Mouse (Mus musculus) testis, adult 2 months (tissue): Measurements from ENCODE around the gene Thnsl2. TPM values are rescaled to one million over a fixed set of nuclear protein-coding genes. Genes with fewer than 3 reads are reported as not detected.

Experiments used
- H3K27ac ChIP-seq: fragments of 200-500 bp; 2 replicates; pipeline ENCODE4 v1.5.1; 2012; ENCODE audit warnings: low read depth, low read length; ENCODE audit not compliant: control insufficient read depth, insufficient read depth
- H3K27me3 ChIP-seq: fragments of 200-500 bp; 2 replicates; pipeline ENCODE4 v1.6.1; 2012; ENCODE audit warnings: mild to moderate bottlenecking, low read length, moderate library complexity; ENCODE audit not compliant: control insufficient read depth, insufficient read depth
- H3K36me3 ChIP-seq: fragments of 200-500 bp; 2 replicates; pipeline ENCODE4 v1.6.1; 2012; ENCODE audit warnings: mild to moderate bottlenecking, low read length; ENCODE audit not compliant: control insufficient read depth, insufficient read depth
- H3K4me1 ChIP-seq: fragments of 200-500 bp; 2 replicates; pipeline ENCODE4 v1.6.1; 2012; ENCODE audit warnings: low read length; ENCODE audit not compliant: control insufficient read depth, insufficient read depth
- H3K4me3 ChIP-seq: fragments of 200-500 bp; 2 replicates; pipeline ENCODE4 v1.5.1; 2012; ENCODE audit warnings: low read depth, mild to moderate bottlenecking, low read length, moderate library complexity, mixed read lengths; ENCODE audit not compliant: control insufficient read depth
- CTCF ChIP-seq: fragments of 200-500 bp; IDR thresholded peaks from 2 replicates; pipeline ENCODE4 v1.5.1; 2012; ENCODE audit warnings: low read depth, mild to moderate bottlenecking, inconsistent platforms, low read length, moderate library complexity; ENCODE audit not compliant: control insufficient read depth, insufficient read depth, insufficient replicate concordance
- POLR2A ChIP-seq: fragments of 200-500 bp; IDR thresholded peaks from 2 replicates; pipeline ENCODE4 v1.6.1; 2012; ENCODE audit warnings: low read depth, mild to moderate bottlenecking, inconsistent platforms, low read length, moderate library complexity; ENCODE audit not compliant: control insufficient read depth
- polyA plus RNA-seq: library from polyadenylated mRNA; depleted of rRNA; stranded (reverse); fragments of >200 nt; gene quantifications from 2 replicates; pipeline ENCODE4 v1.2.3, GENCODE M21; 2012; rRNA removed

Gene Thnsl2
- 3.2 and 4.0 TPM in 2 replicates for polyA plus RNA-seq

DNA sequence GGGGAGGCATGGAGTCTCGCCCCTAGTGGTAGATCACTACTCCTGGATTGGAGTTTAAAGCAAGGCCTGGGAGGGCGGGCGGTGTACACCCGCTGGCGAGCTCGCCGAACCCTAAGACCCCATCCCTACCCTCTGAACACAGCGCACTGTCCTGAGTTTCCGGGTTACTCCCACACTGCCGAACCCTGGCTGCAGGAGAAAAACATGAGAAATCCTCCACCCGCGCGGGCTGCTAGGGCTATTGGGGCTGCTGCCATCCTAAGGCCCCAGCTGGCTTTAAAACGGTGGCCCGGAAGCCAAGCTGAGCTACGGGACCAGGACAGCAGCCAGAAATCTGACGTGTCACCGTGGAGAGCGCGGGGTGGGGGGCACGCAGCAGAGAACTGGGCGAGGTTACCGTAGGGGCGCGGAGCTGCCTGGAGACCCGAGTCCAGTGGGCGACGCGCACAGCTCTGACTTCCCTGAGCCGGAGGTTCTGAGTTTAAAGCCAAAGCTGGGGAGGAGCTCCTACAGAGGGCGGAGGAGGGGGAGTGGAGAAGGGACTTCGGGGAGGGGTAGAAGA lies at the start of gene Thnsl2:
Gene Thnsl2 (minus strand): TSS at position 546 of the 562 bp plus-strand sequence.
- Histone ChIP-seq H3K36me3 (no peaks in the 10 kb centered on the region), H3K4me1 (peaks cover 13% of the 10 kb centered on the region), H3K27ac (peak within 1 kb of the TSS; percentile 86), H3K4me3 (peak within 1 kb of the TSS; percentile 94), H3K27me3 (no peaks in the 10 kb centered on the region)
- no peak; the same call in 1 of the 2 replicates for TF ChIP-seq POLR2A
- no peak for TF ChIP-seq CTCF

DNA sequence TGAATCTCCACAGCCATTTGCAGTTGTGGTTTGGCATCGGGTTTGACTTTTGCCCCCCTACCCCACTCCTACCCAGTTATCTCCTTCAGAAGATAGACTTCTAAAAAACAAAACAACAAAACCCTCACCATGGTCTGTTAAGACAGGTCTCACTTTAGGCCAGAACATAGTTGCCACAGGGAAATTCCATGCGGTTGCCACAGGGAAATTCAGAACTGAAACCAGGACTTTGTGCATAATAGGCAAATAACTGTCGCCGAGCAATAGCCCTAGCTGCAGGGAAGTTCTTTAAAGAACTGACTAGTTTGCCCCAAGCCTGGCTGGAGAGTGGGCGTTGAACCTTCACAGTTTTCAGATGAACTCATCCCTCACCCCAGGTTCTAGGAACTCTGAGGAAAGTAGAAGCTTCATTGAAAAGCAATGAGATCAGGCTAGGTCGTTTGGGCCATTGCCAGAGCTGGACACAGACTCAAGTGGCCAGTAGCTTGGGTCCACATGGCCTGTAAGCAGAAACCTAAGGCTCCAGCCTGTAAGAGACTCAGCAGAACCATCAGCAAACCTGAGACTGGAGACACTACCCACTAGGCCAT lies 49.0 kb upstream of the Thnsl2 start:
- TF ChIP-seq POLR2A (no peak), CTCF (no peak)
- Histone ChIP-seq H3K27ac (no peak overlapping the region), H3K27me3 (no peaks in the 10 kb centered on the region), H3K36me3 (no peaks in the 10 kb centered on the region), H3K4me1 (no peaks in the 10 kb centered on the region), H3K4me3 (no peak overlapping the region)

DNA sequence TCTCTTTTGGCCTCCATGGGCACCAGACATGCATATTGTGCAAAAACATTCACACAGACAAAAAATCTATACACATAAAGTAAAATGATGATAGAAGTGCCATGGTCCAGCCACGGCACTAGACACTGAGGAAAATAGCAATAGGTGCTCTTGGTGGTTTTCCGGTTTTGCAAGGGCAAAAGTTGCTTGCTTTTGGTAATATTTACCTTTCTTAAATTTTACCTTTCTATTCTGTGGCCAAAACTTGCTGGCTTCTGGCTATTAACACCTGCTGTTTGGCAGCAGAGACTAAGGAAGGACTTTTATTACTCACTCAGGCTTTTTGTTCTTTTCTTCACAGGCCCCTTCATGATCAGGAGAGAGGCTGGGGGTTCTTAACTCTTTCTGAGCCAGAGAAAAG lies 46.3 kb upstream of the Thnsl2 start:
- TF ChIP-seq POLR2A, result no peak
- no peak for TF ChIP-seq CTCF
- no peak overlapping the region for H3K27ac ChIP-seq
- H3K4me3 ChIP-seq, result no peak overlapping the region
- no peaks in the 10 kb centered on the region for H3K4me1 ChIP-seq
- no peaks in the 10 kb centered on the region for H3K27me3 ChIP-seq
- no peaks in the 10 kb centered on the region for H3K36me3 ChIP-seq

DNA sequence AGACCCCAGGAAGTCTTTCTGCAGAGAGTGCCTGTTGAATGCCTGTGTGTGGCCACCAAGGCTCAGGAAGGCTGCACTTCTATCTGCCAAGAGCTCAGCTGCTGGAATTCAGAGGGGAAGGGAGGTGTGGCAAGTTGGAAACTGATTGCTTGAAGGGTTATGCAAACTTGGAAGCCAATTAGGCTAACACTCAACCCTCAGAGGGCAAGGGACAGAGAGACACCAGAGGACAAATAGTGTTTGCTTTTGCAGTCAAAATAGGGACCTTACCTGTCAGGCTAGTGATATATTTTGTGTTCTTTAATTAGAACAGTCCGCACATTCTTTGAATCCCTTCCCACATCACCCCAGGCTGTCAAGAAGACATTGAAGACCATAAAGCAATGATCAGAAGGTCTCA lies 45.3 kb upstream of the Thnsl2 start:
- no peaks in the 10 kb centered on the region for H3K27me3 ChIP-seq
- no peaks in the 10 kb centered on the region for H3K36me3 ChIP-seq
- no peak overlapping the region for H3K4me3 ChIP-seq
- H3K27ac ChIP-seq, result no peak overlapping the region
- H3K4me1 ChIP-seq, result no peaks in the 10 kb centered on the region
- TF ChIP-seq CTCF, result no peak
- TF ChIP-seq POLR2A, result no peak

DNA sequence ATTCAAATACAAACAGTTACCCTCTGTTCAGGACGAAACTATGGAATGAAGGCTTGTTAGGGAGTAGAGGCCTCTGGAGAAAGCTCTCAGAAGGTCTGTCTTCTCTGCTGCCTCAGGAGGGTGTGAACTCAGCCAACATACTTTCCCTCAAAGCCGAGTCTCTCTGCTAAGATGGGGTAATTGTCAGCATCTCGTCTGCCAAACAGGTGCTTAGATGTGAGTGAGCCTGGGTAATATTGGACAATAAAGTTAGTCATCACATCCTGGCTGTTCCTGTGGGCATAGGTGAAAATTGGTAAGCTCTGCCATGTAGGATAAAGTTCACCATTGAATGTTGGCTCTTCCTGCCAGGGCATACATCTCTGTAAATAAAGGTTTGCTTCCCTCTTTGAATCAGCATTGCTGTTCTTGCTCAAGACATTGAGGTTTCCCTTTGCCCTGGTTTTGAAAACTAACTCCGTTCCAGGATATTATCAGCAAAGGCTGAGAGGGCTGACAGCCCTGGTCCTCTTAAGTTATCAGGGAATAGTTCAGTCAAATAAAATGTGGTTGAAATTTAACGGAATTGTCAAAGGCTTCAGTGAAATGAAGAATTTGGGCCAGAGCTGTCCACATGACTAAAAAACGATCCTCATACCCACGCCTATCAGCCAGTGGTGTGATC lies 40.8 kb upstream of the Thnsl2 start:
- Histone ChIP-seq H3K36me3 (no peaks in the 10 kb centered on the region), H3K27me3 (no peaks in the 10 kb centered on the region), H3K4me1 (no peaks in the 10 kb centered on the region), H3K4me3 (peak overlapping the region; percentile 73), H3K27ac (no peak overlapping the region)
- TF ChIP-seq CTCF (no peak), POLR2A (no peak)

DNA sequence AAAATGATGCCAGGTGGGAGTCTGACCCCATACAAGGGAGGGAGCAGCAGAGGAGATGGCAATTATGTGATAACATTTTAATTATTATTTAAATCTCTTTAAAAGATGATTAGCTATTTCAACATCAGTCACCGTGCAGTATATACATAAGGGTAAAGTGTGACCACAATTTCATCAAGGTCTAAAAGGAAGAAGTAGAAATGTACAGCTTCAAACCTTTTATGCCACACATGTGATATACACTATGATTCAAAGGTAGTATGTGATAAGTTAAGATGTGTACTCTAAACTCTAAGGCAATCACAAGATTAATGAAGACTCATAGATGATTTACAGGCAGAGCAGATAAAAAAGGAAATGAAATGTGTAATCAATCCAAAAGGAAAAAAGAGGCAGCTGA lies 36.4 kb upstream of the Thnsl2 start:
- Histone ChIP-seq H3K36me3 (no peaks in the 10 kb centered on the region), H3K4me1 (no peaks in the 10 kb centered on the region), H3K4me3 (no peak overlapping the region), H3K27me3 (no peaks in the 10 kb centered on the region), H3K27ac (no peak overlapping the region)
- TF ChIP-seq POLR2A (no peak), CTCF (no peak)

DNA sequence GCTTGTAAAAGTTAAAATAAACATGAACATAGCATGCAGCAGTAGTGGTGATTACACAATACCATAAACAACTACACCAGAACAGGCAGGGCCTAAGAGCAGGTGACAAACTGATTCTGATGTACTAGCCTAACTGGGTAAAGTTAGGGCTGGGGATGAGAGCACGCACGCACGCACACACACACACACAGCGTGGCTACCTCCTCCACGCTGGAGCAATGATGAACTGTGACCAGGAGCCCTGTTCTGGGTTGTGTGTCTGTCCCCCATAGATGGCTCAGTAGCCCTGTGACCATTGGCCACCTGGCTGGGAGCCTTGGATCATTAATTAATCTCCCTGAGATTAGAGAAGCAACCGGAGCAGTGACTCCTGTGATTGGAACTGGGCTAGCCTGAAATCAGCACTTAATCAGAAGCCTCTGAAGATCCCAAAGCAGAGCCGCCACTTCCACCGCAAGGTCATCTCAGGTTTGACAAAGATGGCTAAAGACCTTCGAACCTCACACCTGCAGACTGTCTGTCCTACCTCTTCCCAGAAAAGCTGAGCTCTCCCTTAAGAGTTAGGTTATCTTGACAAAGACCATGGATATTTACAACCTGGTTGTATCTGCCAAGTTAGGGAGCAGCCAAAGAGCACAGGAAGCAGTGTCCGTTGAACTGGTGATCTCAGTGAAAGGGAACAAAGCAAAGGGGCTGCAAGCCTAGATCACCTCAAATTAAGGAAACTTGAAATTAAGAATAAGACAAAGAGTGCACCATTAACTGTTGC lies 28.8 kb upstream of the Thnsl2 start:
- H3K4me3 ChIP-seq, result no peak overlapping the region
- no peak overlapping the region for H3K27ac ChIP-seq
- no peaks in the 10 kb centered on the region for H3K36me3 ChIP-seq
- H3K4me1 ChIP-seq, result no peaks in the 10 kb centered on the region
- TF ChIP-seq CTCF, result no peak
- TF ChIP-seq POLR2A, result no peak
- H3K27me3 ChIP-seq, result no peaks in the 10 kb centered on the region
